Mouse (Mus musculus) 3T3-L1 (cell line): Measurements from ENCODE around the gene Lmbr1l.
A peak's percentile ranks its signal among the peaks of the same experiment; 100 is the strongest.

Experiments used
- DNase-seq: peaks from one replicate; pipeline ENCODE4 v3.0.0-alpha.2; 2015; ENCODE audit warnings: low read depth, low spot score

Gene Lmbr1l

DNA sequence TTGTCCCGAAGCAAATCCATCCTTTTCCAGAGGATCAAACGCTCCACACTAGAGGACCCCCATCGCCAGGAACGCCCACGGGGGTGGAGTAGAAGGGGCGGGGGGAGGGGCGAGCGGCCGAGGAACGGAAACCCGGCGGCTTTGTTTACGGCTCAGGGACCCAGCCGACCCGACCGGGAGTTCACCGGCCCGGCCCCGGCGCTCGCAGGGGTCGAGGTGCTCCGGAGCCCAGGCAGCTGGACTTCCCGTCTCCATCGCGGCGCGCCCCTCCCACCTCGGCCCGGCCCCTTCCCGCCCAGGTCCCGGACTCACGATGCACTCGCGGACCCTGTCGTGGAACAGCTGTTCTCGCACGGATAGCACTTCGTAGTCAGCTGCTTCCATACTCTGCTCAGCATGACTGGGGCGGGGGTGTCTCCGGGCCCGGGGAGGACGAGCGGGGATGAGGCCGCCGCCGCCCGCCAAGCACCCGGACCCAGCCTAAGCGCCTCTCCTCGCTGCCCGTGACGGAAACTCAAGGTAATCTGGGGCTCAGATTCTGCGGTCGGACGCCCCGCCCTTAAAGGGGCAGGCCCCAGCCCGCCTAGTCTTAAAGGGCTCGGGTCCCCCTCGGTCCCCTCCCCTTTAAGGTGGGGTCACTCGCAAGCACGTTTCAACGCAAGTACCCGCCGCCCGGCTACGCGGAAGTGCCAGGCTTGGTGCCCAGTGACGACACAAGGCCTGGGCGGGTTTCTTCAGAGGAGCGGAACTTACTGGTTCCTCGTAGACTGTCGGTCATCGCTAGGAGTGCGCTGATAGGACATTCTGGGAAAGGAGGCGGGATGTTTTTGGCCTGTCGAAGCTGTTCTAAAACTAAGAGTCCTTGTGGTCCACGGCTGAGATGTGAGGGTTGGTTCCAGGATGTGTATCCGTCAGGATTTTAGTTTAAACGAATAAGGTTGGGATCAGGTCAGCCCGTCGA, at the start of gene Lmbr1l:
TSS of gene Lmbr1l (minus strand) at position 694 of the 961 bp plus-strand sequence.
- peak; percentile 100 for DNase-seq

DNA sequence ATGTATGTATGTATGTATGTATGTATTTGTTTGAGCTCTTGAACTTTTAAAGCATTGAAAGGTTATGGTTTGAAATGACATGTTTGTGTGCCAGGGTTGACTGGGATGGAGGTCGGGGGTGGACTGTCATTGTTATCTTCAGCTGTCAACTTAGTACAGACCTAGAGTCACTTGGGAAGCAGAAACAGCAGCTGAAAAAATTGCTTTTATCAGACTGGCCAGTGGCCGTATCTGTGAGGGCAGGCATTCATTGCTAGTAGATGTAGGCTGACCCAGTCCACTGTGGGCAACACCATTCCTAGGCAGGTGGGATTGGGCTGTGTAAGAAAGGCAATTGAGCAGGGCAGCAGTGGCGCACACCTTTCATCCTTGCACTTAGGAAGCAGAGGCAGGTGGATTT, 41.5 kb upstream of the Lmbr1l start:
- no peak for DNase-seq

DNA sequence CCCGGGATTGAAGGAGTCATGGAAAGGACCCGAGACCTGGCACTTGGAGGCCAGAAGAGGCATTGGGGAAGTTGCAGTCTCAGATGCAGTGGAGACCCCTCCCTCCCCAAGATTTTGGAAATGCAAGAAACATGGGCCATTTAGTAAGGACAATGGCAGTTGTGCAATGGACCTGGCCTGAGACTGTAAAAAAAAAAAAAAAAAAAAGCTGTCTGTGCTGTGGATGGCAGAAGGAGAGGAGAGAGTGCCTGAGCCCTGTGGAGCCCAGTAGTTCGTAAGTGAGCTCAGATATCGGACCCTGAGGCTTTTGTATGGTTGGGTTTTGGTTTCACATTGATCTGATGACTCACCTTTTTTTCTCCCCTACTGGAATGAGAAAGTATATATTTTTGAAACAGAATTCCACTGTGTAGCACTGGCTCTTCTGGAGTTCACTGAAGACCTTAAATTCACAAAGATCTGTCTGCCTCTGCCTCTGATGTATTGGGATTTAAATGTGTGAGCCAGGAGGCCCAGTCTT, 40.9 kb upstream of the Lmbr1l start:
- DNase-seq: peak; percentile 62

DNA sequence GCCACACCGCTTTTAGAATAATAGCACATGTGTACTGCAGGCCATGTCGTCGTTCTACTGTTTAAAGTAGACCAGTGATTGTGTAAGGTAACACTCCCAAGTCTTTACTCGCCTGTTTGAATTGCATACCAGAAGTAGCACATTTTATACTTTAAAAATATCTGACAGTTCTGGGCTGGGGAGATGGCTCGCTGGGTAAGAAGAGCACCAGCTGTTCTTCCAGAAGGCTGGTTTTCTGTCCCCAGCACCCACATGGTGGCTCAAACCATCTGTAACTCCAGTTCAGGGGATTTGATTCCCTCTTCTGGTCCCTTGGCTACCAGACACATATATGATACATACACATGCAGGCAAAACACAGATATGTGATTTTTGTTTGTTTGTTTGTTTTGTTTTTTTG, 39.4 kb upstream of the Lmbr1l start:
- DNase-seq: no peak

DNA sequence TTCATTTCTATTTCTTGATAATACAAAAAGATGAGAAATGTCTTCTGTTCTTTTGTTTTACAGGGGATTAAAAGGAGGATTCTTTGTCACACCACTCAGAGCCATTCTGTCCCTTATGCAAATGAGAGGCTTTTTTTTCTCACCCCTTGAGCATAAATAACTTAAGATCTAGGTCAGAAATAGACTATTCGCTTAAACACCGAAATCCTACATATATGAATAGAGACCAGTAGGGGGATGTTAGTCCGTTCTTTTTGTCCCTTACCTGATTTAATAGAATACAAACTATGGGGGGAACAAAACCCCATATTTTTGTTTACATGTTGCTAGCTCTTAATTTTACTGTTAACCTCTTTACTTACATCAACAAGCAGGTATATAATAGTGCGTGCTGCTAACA, 38.0 kb upstream of the Lmbr1l start:
- DNase-seq: no peak

DNA sequence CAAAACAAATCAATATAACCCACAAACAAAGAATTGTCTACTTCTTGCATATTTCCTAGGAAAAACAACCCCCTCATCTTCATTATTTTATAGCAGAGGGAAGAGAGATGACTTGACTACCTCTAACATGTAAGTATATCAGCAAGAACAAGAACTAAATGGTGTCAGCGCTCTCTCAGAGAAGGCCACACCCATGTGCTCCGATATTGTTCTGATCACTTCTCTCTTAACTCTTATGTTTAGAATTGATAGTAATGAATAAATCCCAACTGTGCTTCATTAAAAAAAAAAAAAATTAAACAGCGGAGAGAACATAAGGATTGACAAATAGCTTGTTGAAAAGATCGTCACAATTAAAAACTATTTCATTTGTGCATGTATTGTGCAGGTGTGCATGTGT, 37.3 kb upstream of the Lmbr1l start:
- no peak for DNase-seq

DNA sequence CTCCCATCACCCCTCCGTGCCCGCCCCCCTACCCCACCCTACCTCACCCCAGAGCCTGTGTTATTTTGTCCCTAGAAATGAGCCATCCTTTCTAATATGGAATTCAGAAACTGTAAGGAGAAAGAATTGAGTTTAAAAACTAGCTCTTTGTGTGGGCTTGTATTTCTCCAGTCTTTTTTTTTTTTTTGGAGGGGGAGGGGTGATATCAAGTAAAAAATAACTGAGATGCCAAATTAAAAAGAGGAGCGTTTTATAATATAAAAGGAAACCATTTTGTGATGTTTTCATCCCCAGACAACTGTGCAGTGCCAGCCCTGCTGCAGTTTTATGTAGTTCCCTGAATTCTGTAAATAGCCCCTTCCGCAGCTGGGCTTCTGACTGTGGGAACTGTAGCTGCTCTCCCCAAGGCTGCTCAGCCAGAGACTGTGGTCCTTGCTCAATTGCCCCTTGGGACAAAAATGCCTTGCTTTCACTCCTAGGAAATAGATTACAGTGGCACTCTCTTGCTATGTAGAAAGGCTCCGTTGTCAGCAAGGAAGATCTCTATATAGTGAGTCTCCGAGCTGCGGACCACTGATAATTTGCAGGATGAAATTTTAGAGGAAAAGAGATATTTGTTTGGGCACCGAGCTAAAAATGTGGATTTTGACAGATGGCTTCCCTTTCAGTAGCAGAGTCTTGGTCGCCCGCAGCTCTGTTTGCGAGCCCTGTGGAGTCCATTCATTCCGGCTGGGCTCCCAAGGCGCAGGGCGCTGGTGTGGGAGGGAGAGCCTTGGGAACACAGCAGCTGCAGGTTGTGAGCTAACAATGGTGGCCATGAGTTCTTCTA, 36.6 kb upstream of the Lmbr1l start:
- no peak for DNase-seq

DNA sequence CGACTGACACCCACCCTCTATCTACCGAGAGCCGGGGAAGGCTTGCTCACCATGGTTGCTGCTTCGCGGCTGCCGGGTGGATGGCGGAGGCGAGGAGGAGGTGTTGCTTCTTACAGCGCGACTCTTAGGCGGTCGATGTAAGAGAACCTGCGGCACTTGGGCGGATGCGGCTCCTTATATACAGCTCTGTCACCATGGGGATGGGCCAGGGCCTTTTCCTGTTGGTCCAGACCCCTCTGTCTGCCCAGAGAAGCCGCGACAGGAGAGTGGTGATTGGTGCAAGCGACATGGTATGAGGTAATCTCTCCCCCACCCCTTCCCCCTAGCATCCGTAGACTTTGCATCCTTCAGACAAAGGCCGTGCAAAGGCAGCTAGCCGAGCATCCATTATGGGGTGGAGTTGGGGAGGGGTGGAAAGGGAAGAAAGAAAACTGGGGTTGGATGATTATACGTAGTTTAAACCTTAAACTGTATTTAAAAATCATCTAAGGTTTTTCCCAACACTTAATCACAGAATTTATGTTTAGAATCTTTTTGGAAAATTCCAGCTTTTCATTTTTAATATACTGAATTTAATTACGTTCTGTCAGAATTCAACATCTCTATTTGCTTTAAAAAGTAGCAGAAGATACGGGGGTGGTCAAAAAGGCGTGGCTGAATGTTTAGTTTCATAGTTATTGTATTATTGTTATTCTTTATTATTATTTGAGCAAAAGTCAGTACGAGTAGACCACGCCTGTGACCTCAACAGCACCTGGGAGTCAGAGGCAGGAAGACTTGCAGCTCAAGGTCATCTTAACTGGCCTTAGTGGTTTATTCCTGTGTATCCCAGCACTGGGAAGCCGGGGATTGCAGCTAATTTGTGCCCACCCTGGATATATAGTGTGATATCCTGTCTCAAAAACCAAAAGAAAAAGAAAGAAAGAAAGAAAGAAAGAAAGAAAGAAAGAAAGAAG, 35.6 kb upstream of the Lmbr1l start, which contains the start of the genes Gm49450 and Tuba1a:
TSS of gene Gm49450 (minus strand) at position 151 of the 956 bp plus-strand sequence.
TSS of gene Tuba1a (minus strand) at position 303 of the 956 bp plus-strand sequence.
- peak; percentile 100 for DNase-seq

DNA sequence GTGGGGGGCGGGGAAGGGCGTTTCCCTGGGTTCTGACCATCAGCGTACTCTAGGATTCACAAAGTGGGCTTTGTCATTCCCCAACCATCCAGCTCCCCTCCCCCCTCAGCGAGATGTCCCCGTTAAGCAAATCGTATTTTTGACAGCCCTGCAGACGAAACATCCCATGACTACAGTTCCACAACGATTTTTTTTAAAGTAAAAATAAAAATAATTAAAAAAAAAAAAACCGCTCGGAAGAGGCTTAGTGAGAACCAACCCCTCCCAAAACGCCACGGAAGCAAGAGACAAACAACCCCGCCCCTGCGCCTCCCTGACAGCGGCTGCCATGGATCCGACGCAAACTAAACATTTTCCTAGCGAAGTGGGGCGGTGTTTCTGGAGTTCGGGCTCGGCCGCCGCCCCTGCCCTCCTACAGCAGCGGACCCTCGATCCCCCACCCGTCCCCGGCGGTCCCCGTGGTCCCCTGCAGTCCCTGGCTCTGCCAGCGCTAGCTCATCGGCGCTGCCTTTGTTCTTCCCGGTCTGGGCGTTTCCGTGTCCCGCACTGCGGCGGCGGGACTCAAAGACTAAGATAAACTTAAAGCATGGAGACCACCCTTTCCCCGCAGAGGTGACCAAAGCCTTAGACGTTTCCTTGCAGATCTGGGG, 34.8 kb upstream of the Lmbr1l start:
- DNase-seq: peak; percentile 85

DNA sequence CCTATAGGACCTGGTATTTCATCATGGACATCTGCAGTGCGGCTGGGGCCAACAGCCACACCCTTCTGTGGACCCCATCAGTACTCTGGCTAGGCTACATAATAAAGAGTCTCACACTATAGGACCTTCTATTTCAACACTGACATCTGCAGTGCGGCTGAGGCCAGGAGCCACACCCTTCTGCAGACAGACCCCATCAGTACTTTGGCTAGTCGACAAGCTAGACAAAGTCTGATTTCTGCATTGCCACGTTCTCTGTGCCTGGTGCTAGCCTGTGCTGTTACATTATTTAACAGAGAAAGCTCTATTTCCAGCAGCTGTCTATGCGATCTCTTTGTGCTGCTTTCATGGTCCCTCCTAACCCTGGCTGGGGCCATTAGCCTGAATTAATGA, 34.0 kb upstream of the Lmbr1l start:
- peak; percentile 48 for DNase-seq

DNA sequence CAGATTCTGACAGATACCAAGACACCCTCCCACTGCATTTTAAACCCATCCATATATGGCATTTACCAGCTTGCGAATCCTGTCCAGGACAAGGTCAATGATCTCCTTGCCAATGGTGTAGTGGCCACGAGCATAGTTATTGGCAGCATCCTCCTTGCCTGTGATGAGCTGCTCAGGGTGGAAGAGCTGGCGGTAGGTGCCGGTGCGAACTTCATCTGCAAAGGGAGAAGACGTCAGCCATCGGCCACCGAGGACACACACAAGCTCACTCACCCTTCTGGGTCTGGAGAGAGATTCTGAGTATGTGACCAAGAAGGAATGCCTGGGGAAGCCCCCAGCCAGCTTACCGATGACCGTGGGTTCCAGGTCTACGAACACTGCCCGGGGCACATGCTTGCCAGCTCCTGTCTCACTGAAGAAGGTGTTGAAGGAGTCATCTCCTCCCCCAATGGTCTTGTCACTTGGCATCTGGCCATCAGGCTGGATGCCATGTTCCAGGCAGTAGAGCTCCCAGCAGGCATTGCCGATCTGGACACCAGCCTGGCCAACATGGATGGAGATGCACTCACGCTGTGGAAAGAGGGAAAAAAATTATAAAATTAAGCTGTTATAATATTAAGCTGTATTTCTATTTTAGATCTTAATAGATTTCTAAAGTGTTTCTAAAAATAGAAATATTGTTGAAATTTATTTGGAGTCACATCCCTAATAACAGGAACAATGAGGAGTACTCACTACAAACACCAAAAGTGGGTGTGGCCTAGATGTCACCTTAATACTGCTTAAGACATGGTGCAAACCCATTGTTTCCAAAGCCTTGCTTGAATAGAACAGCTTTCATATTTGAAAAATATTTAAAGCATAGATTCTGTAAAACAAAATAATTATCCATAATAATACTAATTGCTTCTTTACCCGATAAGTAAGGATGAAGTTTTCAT, 33.4 kb upstream of the Lmbr1l start:
- peak; percentile 38 for DNase-seq

DNA sequence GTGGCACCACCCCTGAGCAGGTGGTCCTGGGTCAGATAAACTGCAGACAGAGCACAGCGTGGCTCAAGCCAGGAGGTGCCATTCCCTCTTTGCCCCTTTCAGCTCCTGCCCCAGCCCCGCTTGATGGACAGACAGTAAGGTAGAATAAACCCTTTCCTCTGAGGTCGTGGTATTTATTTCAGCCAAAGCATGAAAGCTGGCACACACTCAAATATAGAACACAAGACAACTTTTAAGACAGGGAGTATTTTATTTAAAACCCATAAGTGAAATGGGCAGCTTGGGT, 31.5 kb upstream of the Lmbr1l start:
- DNase-seq: no peak

DNA sequence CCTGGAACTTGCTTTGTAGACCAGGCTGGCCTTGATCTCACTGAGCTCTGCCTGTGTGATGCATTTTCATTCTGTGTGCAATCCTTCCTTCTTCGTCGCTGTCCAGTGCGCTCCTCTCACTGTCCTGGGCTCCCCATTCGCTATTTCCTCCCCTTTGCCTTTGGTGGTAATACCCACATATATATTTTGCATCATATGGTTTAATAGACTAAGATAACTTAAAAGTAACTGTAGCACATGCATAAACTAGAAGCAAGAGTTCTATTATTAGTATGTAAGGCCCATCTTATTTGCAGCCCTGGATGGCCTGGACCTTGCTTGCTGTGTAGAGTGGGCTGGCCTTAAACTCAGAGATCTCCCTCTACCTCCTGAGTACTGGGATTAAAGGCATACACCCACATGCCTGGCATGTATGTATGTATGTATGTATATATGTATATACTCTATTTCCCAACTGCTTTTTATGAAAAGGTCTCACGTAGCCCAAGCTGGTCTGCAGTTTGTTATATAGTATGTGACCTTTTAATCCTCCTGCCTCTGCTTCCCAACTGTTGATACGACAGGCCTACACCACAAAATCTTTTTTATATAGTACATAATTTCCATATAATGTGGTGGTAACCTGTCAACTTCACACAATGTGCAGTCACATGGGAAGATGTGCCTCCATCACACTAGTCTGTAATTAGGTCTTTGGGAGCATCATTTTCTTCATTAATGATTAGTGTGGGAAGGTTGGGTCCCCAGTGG, 31.0 kb upstream of the Lmbr1l start:
- peak; percentile 33 for DNase-seq

DNA sequence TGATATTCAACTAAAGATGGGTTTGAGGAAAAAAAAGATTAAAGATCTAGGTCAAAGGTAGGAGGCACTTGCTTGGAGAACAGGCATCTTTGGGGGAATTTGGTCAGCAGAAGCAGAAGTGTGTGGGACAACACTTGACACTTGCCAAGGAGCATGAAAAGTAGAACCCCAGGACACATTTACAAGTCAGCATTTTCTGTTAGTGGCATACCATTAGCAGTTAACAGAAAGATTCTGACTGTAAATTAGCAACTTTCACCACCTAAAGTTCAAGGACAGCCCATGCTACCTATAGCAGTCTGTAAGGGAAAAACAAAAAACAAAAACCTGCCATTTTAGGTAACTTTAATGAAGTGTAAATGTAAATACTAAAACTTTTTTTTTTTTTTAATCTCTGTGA, 30.4 kb upstream of the Lmbr1l start:
- no peak for DNase-seq

DNA sequence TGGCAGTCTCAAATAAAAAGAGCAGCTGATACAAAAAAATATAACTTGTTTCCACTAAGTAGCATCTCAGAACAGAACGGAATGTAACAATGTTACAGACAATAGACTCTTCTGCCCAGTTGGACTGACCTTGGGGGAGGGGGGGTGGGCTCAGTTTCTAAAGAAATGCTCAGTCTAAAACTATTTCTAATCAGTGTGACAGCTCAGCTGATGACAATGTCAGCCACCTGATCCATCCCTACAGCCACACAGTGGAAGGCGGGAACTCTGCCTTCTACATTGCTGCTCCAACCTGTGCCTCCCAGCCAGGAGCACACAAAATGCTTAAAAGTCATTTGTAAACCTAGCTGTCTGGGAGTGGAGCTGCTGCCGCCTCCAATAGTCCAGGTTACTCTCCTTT, 29.9 kb upstream of the Lmbr1l start:
- DNase-seq: no peak

DNA sequence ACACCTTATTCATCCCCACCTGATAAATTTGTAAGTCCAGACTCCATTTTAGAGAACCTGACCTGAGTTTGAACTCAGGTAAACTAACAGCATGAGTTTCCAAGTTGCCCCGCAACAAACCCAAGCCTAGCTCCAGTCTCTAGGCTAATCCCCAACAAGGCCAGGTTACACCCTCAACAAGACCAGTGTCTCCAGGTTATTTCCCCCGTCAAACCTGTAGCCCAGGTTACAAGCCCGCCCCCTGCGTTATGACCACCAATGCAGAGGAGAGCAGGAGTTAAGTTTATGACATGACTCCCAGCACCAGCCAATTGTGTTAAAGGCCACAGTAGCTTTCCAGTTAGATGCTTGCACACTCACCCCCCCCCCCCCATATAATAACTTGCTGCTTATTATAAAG, 25.1 kb upstream of the Lmbr1l start:
- no peak for DNase-seq

DNA sequence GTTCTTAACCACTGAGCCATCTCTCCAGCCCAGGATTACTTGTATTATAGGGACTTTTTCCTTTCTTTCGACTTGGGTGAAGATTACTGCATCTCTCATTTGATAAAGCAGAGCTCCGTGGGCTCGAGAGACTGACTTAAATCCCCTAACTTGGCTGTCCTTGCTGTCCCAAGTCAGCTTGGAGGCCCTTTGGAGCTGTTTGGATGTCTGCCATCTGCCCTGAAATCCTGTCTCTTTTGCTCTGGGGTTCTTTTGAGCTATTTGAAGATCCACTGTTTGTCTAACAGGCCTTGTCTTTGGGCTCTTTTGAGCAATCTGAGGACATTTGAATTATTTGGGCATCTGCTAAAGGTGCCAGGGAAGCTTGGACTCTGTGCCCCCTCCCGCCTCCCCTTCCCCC, 24.1 kb upstream of the Lmbr1l start:
- DNase-seq: no peak

DNA sequence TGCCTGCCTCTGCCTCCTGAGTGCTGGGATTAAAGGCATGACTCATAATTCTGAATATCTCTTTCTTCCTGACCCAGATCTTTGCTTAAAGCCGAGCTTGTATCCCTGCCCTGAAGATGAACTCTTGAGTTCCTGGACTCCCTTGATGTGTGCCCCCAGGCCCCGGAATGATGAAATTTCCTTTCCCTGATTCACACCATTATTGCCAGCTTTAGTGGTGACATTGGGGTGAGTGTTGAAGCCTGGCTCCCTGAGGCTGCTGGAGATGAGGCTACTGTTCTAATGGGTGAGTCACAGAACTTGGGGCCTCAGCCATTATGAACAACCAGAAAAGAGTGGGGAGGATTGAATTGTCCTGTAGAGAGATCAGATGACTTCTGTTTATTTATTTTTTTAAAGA, 23.5 kb upstream of the Lmbr1l start:
- peak; percentile 89 for DNase-seq

DNA sequence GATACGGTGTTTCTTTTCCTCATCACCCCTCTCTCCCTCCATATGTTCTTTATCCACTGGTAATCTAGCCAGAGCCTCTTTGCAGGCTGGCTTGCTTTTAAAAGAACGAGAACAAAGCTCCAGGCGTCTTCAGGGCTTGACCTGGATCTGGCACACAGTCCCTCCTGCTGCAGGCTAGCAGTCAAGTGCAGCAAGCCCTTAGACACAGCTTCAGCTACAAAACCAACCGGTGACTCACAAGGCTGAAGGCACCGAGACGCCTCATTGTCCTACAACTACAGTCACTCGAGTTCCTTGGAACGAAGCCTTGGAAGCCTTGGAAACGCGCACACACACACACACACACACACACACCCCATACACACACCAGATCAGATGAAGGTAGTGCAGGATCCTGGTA, 22.8 kb upstream of the Lmbr1l start:
- DNase-seq: no peak
